Mouse (Mus musculus) hindbrain, postnatal 0 days (tissue): ENCODE measurements at regions not wholly inside any gene's neighbourhood (a gene's known extent, or its start where the extent isn't known, plus 50 kb on each side); places are given as distances from the start of the nearest gene placed in this dataset.

ENCODE experiments used
- ATAC-seq: fragments of 200-750 bp; cut with Nextera tagmentation; 2 replicates; pipeline ENCODE4 v1.8.0; 2017; ENCODE audit warnings: mild to moderate bottlenecking, moderate TSS enrichment, moderate library complexity
- DNase-seq: peaks from one replicate; pipeline ENCODE4 v3.0.0-alpha.2; 2015; ENCODE audit warnings: low spot score
- H3K27ac ChIP-seq: fragments of 300-500 bp; sonication (generic); 2 replicates; pipeline ENCODE4 v1.5.1; 2014; ENCODE audit warnings: mild to moderate bottlenecking
- H3K27me3 ChIP-seq: fragments of 300-500 bp; sonication (generic); 2 replicates; pipeline ENCODE4 v1.6.1; 2014; ENCODE audit warnings: low read length, mixed read lengths; ENCODE audit not compliant: insufficient read depth
- H3K36me3 ChIP-seq: fragments of 300-500 bp; sonication (generic); 2 replicates; pipeline ENCODE4 v1.6.1; 2014; ENCODE audit warnings: low read length, mixed read lengths; ENCODE audit not compliant: insufficient read depth
- H3K4me1 ChIP-seq: fragments of 300-500 bp; sonication (generic); 2 replicates; pipeline ENCODE4 v1.6.1; 2014; ENCODE audit warnings: antibody characterized with exemption, low read length, mixed read lengths; ENCODE audit not compliant: insufficient read depth
- H3K4me2 ChIP-seq: fragments of 300-500 bp; sonication (generic); 2 replicates; pipeline ENCODE4 v1.6.1; 2014; ENCODE audit warnings: low read depth, mild to moderate bottlenecking, low read length, moderate library complexity, mixed read lengths
- H3K4me3 ChIP-seq: fragments of 300-500 bp; sonication (generic); 2 replicates; pipeline ENCODE4 v1.5.1; 2014; ENCODE audit warnings: low read length
- H3K9ac ChIP-seq: fragments of 300-500 bp; sonication (generic); replicated peaks from 2 replicates; pipeline ENCODE4 v1.6.1; 2014; ENCODE audit warnings: mild to moderate bottlenecking, low read length, moderate library complexity, mixed read lengths
- H3K9me3 ChIP-seq: fragments of 300-500 bp; sonication (generic); 2 replicates; pipeline ENCODE4 v1.6.1; 2016; ENCODE audit warnings: low read length, mixed read lengths
- CTCF ChIP-seq: IDR thresholded peaks from 2 replicates; pipeline ENCODE4 v1.5.1; 2016; ENCODE audit warnings: antibody characterized with exemption, control low read depth, low read depth
- WGBS: fragments of 180-500 bp; shearing (Covaris S2); extraction: QIAGEN DNeasy Blood & Tissue Kit; methylation state at CpG from one replicate; pipeline ENCODE4 v1.1.7; 2014; 5-methylcytosine and 5-hydroxymethylcytosine counted together

GRCm38 (mm10) chrX:23499320-23499719, 134.4 kb upstream of the Klhl13 start:
- no peak for DNase-seq
- no peak for TF ChIP-seq CTCF
- H3K27ac ChIP-seq: no peak overlapping the region
- H3K4me2 ChIP-seq: no peak overlapping the region
- ATAC-seq: no peak
- WGBS: 63% methylated on average over 2 of the region's 2 CpGs
- H3K36me3 ChIP-seq: no peaks in the 10 kb centered on the region
- no peaks in the 10 kb centered on the region for H3K27me3 ChIP-seq
- H3K4me3 ChIP-seq: no peak overlapping the region
- no peak overlapping the region for H3K9ac ChIP-seq
- no peaks in the 10 kb centered on the region for H3K9me3 ChIP-seq
- no peaks in the 10 kb centered on the region for H3K4me1 ChIP-seq

GRCm38 (mm10) chrX:23495199-23495598, 130.3 kb upstream of the Klhl13 start:
- no peak for TF ChIP-seq CTCF
- Histone ChIP-seq H3K4me1 (no peaks in the 10 kb centered on the region), H3K27me3 (no peaks in the 10 kb centered on the region), H3K9ac (no peak overlapping the region), H3K36me3 (no peaks in the 10 kb centered on the region), H3K9me3 (no peaks in the 10 kb centered on the region), H3K4me3 (no peak overlapping the region), H3K4me2 (no peak overlapping the region), H3K27ac (no peak overlapping the region)
- ATAC-seq (no peak), DNase-seq (no peak)
- WGBS: 17% methylated on average over 1 of the region's 1 CpGs

GRCm38 (mm10) chrX:23476868-23477267, 112.0 kb upstream of the Klhl13 start:
- ATAC-seq (no peak), DNase-seq (no peak)
- no peak overlapping the region for H3K9ac ChIP-seq
- H3K27ac ChIP-seq: no peak overlapping the region
- no peaks in the 10 kb centered on the region for H3K9me3 ChIP-seq
- WGBS: 62% methylated on average over 1 of the region's 1 CpGs
- H3K4me3 ChIP-seq: no peak overlapping the region
- no peak for TF ChIP-seq CTCF
- H3K27me3 ChIP-seq: no peaks in the 10 kb centered on the region
- no peaks in the 10 kb centered on the region for H3K4me1 ChIP-seq
- H3K4me2 ChIP-seq: no peak overlapping the region
- H3K36me3 ChIP-seq: no peaks in the 10 kb centered on the region

DNA sequence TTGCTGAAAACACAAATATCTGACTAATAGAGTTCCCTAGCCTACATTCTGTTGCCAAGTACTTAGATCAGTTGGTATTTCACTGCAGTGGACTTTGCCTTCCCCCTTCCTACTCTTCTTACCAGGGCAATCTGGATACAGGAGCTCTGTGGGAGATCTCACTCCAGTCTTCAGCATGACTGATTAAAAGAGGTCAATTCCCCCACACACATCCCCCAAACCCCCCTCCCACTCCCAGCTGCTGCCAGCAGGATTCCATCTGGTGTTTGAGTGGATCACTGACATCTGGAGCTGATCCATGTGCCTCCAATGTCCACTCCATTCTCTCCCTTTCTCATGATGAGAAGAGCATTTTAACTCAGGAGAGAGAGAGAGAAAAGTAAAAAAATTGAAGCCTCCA, 101.1 kb upstream of the Klhl13 start:
- H3K27me3 ChIP-seq: no peaks in the 10 kb centered on the region
- H3K27ac ChIP-seq: no peak overlapping the region
- no peaks in the 10 kb centered on the region for H3K9me3 ChIP-seq
- H3K9ac ChIP-seq: no peak overlapping the region
- ATAC-seq (no peak), DNase-seq (peak; percentile 2)
- no peak overlapping the region for H3K4me2 ChIP-seq
- no peak overlapping the region for H3K4me3 ChIP-seq
- no peaks in the 10 kb centered on the region for H3K36me3 ChIP-seq
- no peak for TF ChIP-seq CTCF
- no peaks in the 10 kb centered on the region for H3K4me1 ChIP-seq

DNA sequence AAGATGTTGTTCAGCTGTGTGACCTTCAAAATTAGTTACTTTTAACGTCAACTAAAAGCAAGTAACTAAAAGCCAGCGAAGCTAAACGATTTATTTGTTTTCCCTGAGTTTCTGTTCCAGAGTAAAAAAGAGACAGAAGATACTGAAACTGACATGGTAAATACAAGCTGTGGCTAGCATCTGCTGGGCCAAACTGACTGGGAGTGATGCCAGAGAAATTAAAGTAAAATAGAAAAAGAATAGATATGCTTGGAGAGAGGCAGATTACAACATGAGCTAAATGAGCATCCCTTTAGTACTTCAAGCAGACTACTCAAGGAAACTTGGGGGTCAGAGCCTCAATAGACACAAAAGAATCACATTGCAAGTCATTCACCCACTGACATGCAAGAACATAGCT, 88.7 kb upstream of the Klhl13 start:
- Histone ChIP-seq H3K27me3 (no peaks in the 10 kb centered on the region), H3K4me1 (no peaks in the 10 kb centered on the region), H3K9me3 (no peaks in the 10 kb centered on the region), H3K9ac (no peak overlapping the region), H3K36me3 (no peaks in the 10 kb centered on the region), H3K4me3 (no peak overlapping the region), H3K27ac (no peak overlapping the region), H3K4me2 (no peak overlapping the region)
- no peak for TF ChIP-seq CTCF
- WGBS: 78% methylated on average over 3 of the region's 3 CpGs
- ATAC-seq (no peak), DNase-seq (no peak)

GRCm38 (mm10) chrX:23422746-23423145, 57.9 kb upstream of the Klhl13 start:
- Histone ChIP-seq H3K27ac (no peak overlapping the region), H3K4me1 (no peaks in the 10 kb centered on the region), H3K4me3 (no peak overlapping the region), H3K36me3 (no peaks in the 10 kb centered on the region), H3K9ac (no peak overlapping the region), H3K9me3 (no peaks in the 10 kb centered on the region), H3K4me2 (no peak overlapping the region), H3K27me3 (no peaks in the 10 kb centered on the region)
- ATAC-seq (no peak), DNase-seq (no peak)
- WGBS: 67% methylated on average over 1 of the region's 1 CpGs
- TF ChIP-seq CTCF: no peak

DNA sequence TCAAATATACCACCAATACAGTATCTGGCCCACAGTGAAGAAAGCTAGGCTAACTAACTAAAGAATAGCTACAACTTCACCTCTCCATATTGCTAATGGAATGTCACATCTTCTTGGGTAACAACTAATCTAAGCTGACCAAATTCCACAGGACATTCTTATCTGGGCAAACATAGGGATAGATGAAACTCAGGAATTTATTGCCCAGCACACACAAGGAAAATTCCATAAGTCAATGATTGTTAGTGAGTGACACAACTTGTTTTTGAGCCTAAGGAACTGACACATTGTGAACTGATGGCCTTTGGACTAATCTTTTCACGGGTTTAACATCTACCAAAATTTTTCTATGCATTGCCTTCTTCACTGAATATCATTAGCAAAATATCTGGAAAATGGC, 52.6 kb upstream of the Klhl13 start:
- Histone ChIP-seq H3K27me3 (no peaks in the 10 kb centered on the region), H3K4me2 (no peak overlapping the region), H3K4me3 (no peak overlapping the region), H3K27ac (no peak overlapping the region), H3K9ac (no peak overlapping the region), H3K4me1 (no peaks in the 10 kb centered on the region), H3K9me3 (no peaks in the 10 kb centered on the region), H3K36me3 (no peaks in the 10 kb centered on the region)
- DNase-seq: no peak
- WGBS: 85% methylated on average over 1 of the region's 1 CpGs
- no peak for ATAC-seq
- TF ChIP-seq CTCF: no peak
